Mouse (Mus musculus) CD8-positive naive resting alpha-beta T cell, adult 2 months (primary cell): ENCODE data around the gene Abat.

Source experiments
- DNase-seq, 2 experiments: peaks; one replicate each; pipeline ENCODE4 v3.0.0; 2022; ENCODE audit warnings: low read depth in 2 of 2, low spot score in 2 of 2

The Abat gene

DNA sequence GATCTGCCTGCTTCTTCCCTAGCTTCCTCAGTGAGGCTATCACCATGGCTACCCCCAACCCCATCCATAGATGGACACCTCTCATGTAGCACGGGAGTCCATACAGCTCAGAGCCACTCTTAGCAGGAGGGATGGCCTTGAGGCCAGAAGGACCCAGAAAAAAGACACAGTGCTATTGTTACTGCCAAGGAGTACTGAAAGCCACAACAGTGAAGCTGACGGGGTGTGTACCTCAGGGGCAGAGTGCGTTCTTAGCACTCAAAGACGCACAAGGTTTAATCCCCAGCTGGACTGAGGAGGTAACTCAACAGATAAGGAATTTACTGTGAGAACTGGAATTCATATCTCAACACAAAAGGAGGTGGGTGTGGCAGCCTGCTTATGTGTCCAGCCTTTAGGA lies 59.8 kb downstream of the Abat start:
- DNase-seq, result no peak

DNA sequence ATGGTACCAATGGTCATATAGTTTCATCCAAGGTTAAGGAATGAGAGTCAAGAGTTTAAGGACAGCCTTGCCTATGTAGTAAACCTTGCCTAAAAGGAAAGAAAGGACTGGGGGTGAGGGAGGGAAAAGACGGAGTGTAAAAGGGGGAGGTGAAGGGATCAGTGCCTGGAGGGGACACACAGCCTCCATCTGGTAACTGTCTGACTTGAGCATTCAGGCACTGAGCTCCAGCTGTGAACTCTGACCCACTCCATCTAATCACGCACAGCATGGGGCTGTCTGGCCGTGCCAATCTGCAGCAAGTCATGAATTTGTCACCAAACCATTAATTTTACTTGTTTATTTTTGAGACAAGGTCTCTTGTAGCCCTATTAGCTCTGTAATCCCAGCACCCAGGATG lies 60.5 kb downstream of the Abat start:
- DNase-seq, result no peak

DNA sequence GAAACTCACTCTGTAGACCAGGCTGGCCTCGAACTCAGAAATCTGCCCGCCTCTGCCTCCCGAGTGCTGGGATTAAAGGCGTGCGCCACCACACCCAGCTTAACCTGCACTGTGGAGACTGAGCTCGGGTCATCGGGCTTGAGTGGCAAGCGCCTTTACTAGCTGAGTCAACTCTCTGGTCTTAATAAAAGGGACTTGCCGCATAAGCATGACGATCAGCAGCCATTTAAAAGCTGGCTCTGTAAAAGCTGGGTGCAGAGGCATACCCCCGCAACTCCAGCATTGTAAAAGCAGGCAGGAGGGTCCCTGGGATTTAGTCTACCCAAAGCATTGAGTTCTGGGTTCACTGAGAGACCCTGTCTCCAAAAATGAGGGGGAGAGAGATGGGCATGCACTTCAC lies 61.1 kb downstream of the Abat start:
- no peak for DNase-seq

DNA sequence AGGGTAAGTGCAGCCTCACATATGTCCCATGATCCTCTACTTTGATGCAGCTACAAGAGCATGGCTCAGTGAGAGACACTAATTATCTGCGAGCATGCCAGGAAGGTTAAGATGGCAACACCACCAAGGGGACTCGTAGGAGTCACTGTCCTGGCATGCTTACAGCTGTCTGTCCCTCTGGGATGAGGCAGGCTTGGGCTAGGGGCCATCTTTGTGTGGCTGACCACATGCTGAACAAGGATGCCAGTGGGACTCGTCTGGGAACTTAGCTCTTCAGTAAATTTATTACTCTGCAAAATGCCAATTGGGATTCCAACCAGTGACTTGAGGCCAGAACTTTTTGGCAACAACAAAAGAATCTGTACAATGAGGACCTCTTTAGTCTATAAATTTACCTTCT lies 62.9 kb downstream of the Abat start:
- DNase-seq, result no peak

DNA sequence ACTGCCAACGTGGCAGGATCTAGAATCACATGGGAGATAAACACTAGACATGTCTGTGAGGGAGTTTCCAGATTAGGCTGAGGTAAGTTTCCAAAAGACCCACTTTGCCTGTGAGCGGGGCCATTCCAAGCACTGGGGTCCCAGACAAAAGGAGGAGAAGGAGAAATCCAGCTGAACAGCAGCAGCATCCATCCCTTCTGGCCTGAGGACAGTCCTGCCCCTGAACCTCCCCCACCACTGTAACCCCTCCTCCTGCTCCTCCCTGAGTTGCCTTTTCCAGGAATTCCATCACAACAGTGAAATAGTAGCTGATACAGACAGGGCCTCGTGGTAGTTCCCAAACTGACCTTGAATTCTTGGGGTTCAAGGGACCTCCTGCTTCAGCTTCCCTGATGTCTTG lies 63.7 kb downstream of the Abat start:
- no peak for DNase-seq

DNA sequence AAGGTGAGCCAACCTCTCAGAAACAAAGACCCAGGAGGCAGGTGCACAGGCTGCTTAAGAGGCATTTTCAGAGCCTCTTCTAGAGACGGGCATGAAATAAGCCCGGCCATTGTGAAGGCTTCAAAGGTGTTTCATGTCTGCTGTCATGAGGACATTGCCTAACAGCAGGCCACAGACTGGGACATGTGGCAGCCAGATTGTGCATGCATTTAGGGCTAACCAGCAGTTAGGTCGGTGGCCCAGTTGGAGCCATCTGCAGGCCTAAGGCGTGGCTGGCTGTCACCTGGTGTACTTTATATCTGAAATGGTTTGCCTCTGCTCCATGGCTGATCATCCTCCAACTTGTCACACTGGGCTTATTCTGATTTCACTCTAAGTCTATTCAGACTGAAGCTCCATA lies 65.1 kb downstream of the Abat start:
- no peak for DNase-seq

DNA sequence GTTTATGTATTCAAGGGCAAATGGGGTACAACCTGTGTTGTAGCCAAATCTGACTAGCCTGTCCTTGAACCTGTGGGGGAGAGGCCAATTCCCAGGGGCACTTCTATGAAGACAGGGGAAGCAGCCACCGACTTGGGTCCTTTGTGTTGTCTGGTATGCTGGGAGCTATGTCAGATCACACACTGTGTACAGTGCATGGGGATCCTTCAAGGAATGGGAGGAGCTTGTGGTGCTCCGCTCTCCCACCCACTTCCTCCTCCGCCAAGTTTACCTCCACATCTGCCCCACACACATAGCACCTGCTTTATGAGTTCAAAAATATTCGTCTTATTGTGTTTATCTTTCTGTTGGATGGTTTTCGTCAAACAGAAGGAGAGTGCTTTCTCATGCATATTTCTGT lies 66.3 kb downstream of the Abat start:
- no peak for DNase-seq

DNA sequence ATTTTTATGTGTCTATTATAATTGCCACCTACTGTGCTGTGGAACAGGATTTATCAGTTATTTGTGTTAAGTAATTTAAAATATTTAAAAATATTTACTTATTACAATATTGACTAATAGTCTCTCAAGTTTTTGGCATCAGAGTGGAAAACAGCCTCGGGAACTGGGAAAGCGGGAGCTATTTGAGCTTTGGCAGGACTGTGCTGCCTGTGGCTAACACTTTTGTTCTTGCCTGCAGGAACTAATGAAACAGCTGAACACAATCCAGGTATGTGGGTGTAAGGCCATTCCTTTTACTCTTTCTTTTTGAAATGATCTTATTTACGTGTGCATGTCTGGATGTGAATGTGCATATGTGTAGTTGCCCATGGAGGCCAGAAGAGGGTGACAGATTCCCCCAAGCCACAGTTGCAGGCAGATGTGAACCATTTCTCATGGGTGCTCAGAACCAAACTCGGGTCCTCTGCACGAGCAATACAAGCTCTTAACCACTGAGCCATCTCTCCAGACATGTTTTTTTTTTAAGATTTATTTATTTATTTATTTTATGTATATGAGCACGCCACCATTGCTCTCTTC lies 68.5 kb downstream of the Abat start:
- DNase-seq, result no peak

DNA sequence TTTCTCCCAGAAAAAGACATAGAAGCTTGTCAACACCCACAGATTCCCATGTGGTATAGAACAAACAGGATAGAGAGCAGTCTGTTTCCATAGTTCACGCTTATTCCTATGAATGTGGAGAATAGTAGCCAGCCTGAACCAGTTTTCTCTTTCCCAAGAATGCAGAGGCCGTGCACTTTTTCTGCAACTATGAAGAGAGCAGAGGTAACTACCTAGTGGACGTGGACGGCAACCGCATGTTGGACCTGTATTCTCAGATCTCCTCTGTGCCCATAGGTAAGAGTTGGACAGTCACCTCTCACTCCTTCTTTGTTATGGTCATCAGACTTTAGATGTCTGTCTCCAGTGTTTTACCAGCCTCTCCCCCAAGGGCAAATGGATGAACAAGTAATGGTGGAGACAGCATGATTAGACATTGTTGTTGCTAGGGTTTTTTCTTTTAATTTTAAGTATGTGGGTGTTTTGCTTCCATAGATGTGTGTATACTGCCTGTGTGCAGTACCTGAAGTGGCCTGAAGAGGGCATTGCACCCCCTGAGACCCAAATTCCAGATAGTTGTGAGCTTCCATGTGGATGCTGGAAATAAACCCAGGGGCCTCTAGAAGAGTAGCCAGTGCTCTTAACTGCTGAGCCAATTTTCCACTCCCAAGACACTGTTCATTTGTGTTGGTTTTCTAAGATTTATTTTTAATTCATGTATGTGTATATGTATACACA lies 69.5 kb downstream of the Abat start:
- no peak for DNase-seq

DNA sequence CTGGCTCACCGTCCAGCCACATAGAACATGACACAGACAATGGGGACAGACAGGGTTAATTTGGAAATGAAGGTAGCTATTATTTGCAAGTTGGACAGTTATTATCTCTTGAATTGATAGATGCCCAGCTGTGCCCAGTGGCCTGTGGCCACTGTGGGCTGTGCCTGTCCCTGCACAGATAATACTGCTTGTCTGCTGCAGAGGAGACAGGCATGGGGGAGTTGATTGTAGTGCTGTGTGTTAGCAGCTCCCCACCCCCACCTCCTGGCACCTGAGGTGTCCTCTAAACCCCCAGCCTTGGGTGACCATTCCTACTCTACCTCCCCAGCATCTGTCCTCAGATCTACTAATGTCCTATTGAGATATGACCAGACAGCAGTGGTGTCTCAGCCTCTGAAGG lies 71.0 kb downstream of the Abat start:
- no peak for DNase-seq

DNA sequence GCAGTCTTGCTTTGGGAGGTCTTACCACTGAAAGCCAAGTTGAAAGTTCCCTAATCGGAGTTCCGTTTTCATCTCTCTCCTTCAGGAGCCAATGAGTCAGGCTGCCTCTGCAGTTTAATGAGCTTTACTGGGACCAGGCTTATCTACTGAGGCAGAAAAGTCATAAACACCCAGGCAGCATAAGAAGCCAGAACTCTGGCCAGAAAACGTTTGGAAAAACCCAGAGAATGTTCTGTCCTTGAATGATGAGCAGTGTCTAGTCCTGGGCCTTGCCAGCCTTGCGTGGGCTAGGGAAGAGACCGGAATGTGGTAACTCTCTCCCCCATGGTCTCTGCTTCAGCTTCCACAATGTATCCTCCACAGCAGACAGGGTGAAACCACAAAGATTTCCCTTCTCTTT lies 71.8 kb downstream of the Abat start:
- no peak for DNase-seq

DNA sequence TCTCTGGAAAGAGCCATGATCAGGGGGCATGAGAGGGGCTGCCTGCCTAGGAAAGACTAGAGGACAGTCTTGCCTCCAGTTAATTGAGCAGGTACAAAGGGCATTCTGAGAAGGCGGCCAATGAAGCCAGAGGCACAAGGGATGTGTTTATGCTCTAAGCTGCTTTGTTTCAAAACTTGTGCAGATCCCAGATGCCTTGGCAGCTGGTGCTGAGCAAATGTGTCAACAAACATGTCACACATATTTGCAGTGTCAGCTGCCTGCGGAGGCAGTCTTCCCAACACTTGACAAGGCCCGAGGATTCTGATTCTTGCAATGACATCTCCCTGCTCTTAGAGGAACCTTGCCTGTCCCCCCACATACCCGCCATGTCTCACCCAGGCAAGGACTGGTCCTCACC lies 82.2 kb downstream of the Abat start:
- no peak for DNase-seq

DNA sequence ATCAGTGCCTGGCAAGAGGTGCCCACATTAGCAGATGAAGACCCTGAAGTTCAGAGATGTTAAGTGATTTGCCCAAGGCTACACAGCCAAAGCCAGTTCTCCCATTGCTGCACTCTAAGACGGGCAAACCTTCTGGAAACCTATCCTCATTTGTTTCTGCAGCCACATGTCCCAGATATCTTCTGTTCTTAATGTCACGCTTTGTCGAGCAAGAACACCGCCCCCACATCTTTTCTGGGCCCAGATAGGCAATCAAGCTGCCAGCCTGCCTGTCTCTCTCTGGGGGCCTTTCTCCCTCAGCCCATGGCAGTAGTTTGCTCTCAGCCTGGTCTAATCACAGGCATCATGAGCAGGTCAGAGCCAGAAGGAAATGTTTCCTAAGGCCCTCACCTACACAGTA lies 83.1 kb downstream of the Abat start:
- DNase-seq, result no peak

DNA sequence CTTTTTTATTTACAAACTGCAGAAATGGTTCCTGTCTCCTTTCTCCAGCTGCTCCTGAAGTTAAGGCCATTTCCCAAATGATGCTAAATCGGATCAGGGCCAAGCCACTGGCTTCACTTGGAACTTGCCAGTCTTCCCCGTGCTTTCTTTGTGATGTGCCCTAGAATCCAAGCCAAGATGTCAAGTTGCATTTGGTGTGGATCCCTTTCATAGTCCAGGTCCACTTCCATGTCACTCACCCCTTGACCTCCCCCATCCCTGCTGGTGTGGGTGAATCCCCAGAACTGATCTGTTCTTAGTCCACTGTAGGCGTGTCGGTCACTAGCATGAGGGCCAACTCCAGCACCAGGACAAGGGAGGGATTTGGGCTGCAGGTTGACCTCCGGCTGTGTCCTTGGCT lies 84.3 kb downstream of the Abat start:
- no peak for DNase-seq

DNA sequence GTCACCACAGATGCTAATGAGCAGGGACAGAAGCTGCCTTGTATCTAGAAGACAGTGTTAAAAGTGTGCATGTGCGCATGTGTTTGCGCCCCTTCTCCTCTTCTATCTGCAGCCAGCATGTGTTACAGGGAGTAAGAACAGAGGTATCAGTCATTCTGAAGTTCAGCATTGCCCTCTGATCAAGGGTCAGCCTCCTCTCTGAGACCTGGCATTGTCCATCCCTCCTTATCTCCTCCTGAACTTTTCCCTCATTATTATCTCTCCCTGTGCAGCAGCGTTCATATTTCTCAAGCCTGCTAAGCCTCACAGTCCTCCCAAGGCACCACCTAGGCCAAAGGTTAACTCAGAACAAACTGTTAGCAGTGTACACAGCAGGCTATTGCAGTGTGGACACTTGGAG lies 90.6 kb downstream of the Abat start:
- DNase-seq, result no peak

DNA sequence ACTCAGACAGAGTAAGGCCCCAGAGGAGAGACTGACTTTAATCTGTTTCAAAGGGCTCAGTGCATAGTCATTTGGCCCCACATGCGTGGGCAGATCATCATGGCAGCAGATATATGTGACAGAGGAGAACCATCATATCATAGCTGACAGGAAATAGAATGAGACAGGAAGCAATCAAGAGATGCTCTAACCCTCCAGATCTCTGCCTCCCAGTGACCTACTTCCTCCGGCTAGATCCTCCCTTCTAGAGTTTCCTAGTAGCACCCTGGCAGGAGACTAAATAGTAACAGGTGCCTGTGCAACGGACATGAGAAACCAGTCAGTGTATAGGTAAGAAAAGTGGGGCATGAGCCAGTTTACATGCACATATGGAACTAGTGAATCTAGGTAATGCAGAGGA lies 97.2 kb downstream of the Abat start:
- no peak for DNase-seq

DNA sequence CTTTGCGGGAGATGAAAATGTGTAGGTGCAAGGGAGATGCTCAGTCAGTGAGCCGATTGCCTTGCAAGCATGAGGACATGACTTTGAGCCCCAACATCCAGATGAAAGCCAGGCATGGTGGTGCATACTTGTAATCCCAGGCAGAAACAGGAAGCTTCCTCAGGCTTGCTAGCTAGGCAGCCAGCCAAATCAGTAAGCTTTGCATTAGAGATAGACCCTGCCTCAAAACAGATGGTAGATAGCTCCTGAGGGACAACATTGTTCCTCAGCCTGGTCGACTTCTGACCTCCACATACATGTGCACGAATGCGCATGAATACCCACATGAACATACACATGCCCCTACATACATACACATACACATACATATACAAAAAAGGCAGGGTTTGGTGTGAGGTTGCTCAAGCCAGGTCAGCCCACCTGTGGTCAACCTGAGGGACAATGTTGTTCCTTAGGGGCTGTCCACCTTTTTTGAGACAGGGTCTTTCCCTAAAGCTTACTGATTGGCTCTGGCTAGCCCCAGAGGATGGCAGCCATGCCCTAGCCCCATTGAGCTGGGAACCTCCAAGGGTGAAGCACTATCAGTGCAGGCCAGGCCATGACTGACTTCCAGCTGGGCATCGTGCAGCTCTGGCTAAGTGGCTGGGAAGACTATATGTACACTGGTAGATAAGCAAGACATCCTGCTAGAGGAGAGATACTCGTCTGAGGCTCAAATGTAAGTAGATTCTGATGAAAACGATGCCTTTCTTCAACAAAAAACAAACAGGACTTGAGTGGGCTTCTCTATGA lies 99.2 kb downstream of the Abat start:
- no peak for DNase-seq

DNA sequence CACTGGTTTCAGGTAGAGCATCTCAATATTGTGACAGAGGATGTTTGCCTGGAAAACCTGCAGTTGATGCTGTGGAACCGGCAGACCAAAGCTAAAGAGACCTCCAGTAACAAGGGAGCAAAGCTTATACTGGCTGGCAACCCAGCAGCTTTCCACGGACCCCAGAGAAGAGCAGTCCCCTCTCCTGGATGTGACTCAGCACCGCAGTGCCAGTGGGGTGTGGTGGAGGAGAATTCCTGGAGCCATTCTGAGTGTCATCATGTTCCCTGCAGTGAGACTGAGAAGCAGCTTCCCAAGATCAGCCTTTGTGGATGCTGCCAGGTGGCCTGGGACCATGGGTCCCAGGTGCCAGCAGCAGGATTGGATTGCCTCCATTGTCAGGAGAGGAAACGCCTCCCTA lies 99.8 kb downstream of the Abat start:
- no peak for DNase-seq

DNA sequence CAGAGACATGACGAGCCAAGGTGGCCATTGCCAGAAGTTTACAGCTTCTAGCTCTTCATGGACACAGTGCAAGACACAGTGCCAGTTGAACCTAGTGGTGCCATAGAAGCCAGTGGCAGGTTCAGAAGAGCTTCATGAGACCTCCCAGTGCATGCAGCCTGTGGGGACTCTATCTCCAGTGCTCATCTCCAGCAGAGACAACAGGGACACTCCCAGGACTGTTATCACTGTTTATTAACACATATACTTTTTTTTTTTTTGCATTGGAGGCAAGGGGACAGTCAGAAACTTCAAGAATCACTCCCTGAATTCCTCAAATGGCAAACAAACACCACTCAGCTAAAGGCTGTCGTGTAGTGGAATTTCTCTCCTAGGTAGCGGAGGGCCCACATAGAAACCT lies 100.2 kb downstream of the Abat start:
- no peak for DNase-seq

DNA sequence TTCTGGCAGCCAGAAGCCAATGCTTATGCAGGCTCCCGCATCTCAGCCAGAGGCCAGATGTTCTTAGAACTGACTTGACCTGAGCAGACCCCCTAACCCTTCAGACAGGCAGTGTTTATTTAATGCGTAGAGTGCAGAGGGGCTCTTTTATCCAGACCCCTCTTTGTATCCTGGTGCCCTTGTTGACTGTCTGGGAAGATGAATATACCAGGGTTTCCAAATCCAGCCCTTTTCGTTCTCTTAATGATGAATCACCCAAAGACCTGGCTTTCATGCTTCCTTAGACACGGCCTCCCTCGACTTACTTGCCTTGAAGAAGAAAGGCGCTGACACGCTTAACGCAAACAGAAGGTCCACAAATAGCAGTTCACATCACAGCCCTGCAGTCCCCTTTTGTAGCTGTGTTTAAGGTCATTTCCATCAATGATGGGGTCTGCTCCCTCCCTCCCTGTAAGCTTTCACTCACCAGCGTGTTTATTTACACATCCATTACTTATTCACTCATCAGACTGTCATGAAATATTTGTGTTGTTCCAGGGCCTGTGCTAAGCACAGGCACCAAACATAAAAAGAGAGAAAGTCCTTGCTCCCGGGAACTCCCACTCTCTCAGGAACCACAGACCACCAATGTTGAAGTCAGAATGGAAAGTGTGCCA lies 106.6 kb downstream of the Abat start:
- no peak for DNase-seq

DNA sequence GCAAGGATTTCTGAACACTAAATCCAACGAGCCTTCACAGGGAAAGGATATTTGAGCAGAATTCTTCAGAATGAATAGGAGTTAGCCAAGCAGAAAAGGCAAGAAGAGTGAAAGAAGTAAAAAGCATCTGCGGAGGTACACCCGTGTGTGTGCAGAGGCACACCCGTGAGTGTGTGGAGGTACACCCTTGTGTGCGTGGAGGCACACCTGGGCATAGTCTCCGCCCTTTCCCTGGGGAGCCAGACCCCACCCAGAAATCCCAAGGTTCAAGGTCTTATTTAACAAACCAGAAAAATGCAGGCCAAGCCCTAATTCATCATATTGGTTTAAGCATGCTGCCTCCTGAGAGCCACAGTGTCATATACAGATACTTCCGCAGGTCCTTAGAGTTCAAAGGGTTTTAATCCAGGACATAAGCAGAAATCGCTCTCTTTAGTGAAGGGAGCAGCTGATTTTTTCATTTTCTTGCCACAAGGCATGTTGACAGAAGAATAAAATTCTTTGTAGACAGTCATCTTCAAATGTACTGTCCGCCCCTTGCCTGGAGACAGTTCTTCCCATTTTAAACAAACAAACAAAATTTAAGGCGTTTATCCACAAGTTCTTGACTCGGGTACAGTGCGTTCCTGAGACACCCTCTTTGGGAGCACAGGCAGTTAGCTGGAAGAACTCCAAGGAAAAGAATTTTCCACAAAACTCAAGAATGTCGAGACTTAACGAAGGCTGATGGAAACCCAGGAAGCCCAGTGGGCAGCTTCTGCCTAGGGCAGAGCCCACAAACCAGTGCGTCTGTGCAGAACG lies 107.3 kb downstream of the Abat start:
- no peak for DNase-seq
